Mouse (Mus musculus) lung, embryonic 16.5 days (tissue): ENCODE results near the gene Susd1. TPM values are rescaled to one million over a fixed set of nuclear protein-coding genes. Genes with fewer than 3 reads are reported as not detected.

Source experiments
- ATAC-seq: fragments of 200-750 bp; cut with Nextera tagmentation; 2 replicates; pipeline ENCODE4 v1.8.0; 2017; ENCODE audit warnings: low read depth, mild to moderate bottlenecking, moderate library complexity
- H3K27ac ChIP-seq: fragments of 300-500 bp; sonication (generic); 2 replicates; pipeline ENCODE4 v1.5.1; 2014; ENCODE audit warnings: mild to moderate bottlenecking, control low read depth, low read length
- H3K27me3 ChIP-seq: fragments of 300-500 bp; sonication (generic); 2 replicates; pipeline ENCODE4 v1.6.1; 2014; ENCODE audit warnings: low read depth, low read length, mixed read lengths; ENCODE audit not compliant: control insufficient read depth, insufficient read depth
- H3K36me3 ChIP-seq: fragments of 300-500 bp; sonication (generic); 2 replicates; pipeline ENCODE4 v1.6.1; 2014; ENCODE audit warnings: low read length; ENCODE audit not compliant: control insufficient read depth, insufficient read depth
- H3K4me1 ChIP-seq: fragments of 300-500 bp; sonication (generic); replicated peaks from 2 replicates; pipeline ENCODE4 v1.6.1; 2014; ENCODE audit warnings: low read length, mixed read lengths; ENCODE audit not compliant: control insufficient read depth, insufficient read depth
- H3K4me2 ChIP-seq: fragments of 300-500 bp; sonication (generic); 2 replicates; pipeline ENCODE4 v1.6.1; 2014; ENCODE audit warnings: low read depth, low read length, control low read depth
- H3K4me3 ChIP-seq: fragments of 300-500 bp; sonication (generic); 2 replicates; pipeline ENCODE4 v1.5.1; 2014; ENCODE audit warnings: mild to moderate bottlenecking, low read length, control low read depth
- H3K9ac ChIP-seq: fragments of 300-500 bp; sonication (generic); 2 replicates; pipeline ENCODE4 v1.6.1; 2014; ENCODE audit warnings: low read length, control low read depth
- H3K9me3 ChIP-seq: fragments of 300-500 bp; sonication (generic); 2 replicates; pipeline ENCODE4 v1.6.1; 2016; ENCODE audit warnings: low read length; ENCODE audit not compliant: control insufficient read depth
- WGBS: fragments of 180-500 bp; shearing (Covaris S2); extraction: QIAGEN DNeasy Blood & Tissue Kit; methylation state at CpG from one replicate; pipeline ENCODE4 v1.1.7; 2014; 5-methylcytosine and 5-hydroxymethylcytosine counted together
- polyA plus RNA-seq: library from polyadenylated mRNA; unstranded; fragments of >200 nt; fragmentation: Nextera tagmentation; extraction: Ambion mirVana; gene quantifications from 2 replicates; pipeline ENCODE4 v1.2.1, GENCODE M21; 2015

The Susd1 gene
- polyA plus RNA-seq, 1 experiment from 2014 or later: 8.6 TPM

DNA sequence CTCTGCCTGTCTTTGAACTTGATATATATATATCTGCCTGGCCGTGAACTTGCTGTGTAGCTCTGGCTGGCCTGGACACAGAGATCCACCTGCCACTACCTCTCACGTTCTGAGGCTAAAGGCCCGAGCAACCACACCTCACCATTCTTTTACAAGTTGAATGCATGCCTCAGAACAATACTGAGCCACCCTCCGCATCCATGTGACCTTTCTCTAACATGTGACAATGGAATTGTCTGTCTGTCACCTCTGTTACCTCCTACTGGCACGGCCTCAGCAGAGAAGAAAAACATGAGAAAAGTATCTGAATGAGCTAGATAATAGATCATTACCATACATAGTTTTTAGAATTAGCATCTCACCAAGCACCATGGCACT lies 17.1 kb downstream of the Susd1 start:
- WGBS: 52% methylated on average over 5 of the region's 5 CpGs
- H3K9me3 ChIP-seq: no peaks in the 10 kb centered on the region
- no peak for ATAC-seq
- no peaks in the 10 kb centered on the region for H3K36me3 ChIP-seq
- H3K4me2 ChIP-seq: no peak overlapping the region
- H3K4me1 ChIP-seq: peaks cover 24% of the 10 kb centered on the region
- H3K9ac ChIP-seq: no peak overlapping the region
- no peaks in the 10 kb centered on the region for H3K27me3 ChIP-seq
- no peak overlapping the region for H3K4me3 ChIP-seq
- peak overlapping the region; percentile 91 for H3K27ac ChIP-seq

DNA sequence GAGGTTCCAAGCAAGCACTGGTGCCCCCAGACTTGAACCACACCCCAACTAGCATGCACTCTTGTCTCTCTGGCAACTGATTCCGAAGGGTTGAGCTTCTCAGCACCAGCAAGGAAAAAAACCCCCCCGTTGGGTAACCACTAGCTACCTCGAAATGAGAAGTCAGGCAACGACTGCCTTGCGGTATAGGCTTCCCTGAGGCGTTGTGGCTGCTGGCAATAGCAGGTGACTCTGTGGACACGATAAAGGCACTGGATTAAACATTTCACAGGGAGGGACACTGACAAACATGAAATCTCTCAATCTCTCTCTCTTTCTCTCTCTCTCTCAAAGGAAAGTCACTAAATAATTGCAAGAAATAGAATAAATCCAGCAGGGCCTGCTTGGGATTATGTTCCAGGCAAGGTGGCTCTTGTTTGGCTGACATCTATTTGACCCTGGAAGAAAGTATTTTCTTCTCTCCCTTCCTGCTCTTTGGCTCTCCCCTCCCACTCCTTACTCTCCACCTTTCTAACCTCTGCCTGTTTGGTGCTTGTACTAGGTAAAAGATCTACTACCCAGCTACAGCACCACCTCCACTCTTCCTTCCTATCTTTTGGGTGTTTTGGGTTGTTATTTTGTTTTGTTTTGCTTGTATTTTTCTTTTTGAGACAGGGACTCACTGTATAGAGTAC lies 17.6 kb downstream of the Susd1 start:
- H3K4me1 ChIP-seq: peaks cover 24% of the 10 kb centered on the region
- no peaks in the 10 kb centered on the region for H3K9me3 ChIP-seq
- no peaks in the 10 kb centered on the region for H3K27me3 ChIP-seq
- H3K27ac ChIP-seq: peak overlapping the region; percentile 91
- no peak overlapping the region for H3K9ac ChIP-seq
- H3K4me3 ChIP-seq: no peak overlapping the region
- no peak for ATAC-seq
- H3K4me2 ChIP-seq: no peak overlapping the region
- 72% methylated on average over 7 of the region's 7 CpGs for WGBS
- H3K36me3 ChIP-seq: no peaks in the 10 kb centered on the region

DNA sequence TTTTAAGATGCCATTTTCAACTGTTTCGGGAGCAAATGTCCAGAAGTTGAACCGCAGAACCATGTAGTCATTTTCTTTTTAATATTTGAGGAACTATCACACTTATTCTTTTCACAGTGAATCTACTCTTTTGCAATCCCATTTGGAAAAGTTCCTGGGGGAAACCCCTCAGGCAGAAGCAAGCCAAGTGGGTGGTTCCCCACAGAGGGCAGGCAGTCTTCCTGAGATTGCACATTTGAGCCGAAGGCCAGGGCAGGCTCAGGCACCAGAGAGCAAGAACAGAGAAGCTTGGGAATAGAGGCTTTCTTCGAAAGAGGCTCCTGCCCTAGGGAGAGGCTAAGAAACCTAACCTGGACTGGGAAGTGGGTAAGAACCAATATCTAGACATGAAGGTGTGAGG lies 19.2 kb downstream of the Susd1 start:
- peaks cover 24% of the 10 kb centered on the region for H3K4me1 ChIP-seq
- no peaks in the 10 kb centered on the region for H3K36me3 ChIP-seq
- WGBS: 62% methylated on average over 4 of the region's 4 CpGs
- no peak overlapping the region for H3K4me3 ChIP-seq
- H3K4me2 ChIP-seq: no peak overlapping the region
- no peak overlapping the region for H3K9ac ChIP-seq
- no peak overlapping the region for H3K27ac ChIP-seq
- ATAC-seq: peak; percentile 61; the same call in 1 of the 2 replicates
- no peaks in the 10 kb centered on the region for H3K9me3 ChIP-seq
- no peaks in the 10 kb centered on the region for H3K27me3 ChIP-seq

DNA sequence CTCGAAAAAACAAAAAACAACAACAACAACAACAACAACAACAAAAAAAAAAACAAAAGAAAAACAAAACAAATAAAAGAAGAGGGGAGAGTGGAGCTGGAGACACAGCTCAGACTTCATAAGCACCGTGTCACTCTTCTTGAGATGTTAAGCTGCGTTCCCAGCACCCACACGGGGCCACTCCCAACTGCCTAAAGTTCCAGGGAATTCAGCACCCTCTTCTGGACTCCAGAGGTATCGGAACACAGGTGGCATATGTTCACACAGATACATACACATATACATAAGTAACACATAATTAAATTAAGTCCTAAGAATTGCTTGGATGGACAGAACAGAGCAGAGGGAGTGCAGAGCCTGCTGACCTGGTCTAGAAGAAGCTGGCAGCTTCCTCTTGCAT lies 25.0 kb downstream of the Susd1 start:
- WGBS: 83% methylated on average over 5 of the region's 5 CpGs
- ATAC-seq: no peak
- H3K27me3 ChIP-seq: no peaks in the 10 kb centered on the region
- no peaks in the 10 kb centered on the region for H3K4me1 ChIP-seq
- H3K9ac ChIP-seq: no peak overlapping the region
- H3K36me3 ChIP-seq: no peaks in the 10 kb centered on the region
- H3K9me3 ChIP-seq: no peaks in the 10 kb centered on the region; the same call in 1 of the 2 replicates
- no peak overlapping the region for H3K4me2 ChIP-seq
- H3K27ac ChIP-seq: no peak overlapping the region
- no peak overlapping the region for H3K4me3 ChIP-seq

DNA sequence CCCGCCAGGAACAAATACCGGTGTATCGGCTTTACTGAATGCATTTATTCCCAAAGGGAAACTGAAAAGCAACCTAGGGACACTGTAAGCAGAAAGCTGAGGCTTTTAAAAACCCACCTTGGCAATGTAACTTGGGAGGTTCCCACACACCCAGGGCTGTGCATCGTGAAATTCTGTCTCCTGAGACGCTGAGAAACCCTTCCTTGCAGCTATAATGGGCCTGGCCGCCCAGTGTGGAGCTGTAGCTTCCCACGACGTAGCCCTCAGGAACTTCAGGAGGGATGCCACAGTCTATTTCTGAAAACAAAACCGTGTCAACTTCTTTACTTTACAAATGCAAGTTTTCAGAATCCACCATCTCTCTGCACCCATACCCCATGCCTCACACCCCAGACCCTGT lies 27.3 kb downstream of the Susd1 start:
- H3K36me3 ChIP-seq: no peaks in the 10 kb centered on the region
- ATAC-seq: no peak
- 82% methylated on average over 9 of the region's 9 CpGs for WGBS
- H3K4me2 ChIP-seq: no peak overlapping the region
- no peaks in the 10 kb centered on the region for H3K27me3 ChIP-seq
- H3K9ac ChIP-seq: no peak overlapping the region
- H3K4me3 ChIP-seq: no peak overlapping the region
- H3K4me1 ChIP-seq: no peaks in the 10 kb centered on the region
- H3K27ac ChIP-seq: no peak overlapping the region
- no peaks in the 10 kb centered on the region; the same call in 1 of the 2 replicates for H3K9me3 ChIP-seq

DNA sequence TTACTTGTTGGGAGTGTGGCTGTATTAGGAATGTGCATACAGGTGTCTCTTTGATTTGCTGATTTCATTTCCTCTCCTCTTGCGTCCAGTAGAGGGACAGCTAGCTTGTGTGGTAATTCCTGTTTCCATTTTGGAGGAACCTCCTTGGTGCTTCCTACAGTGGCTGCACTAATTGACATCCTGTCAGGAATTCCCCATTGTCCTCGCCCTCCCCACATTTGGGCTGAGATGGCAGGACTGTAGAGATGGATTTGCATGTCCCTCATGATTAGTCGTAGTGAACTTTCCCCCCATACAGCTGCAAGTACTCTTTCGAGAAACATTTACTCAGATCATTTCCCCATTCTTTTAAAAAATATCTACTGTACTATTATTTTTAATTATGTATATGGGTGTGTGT lies 30.7 kb downstream of the Susd1 start:
- Histone ChIP-seq H3K36me3 (no peaks in the 10 kb centered on the region), H3K27me3 (no peaks in the 10 kb centered on the region), H3K9ac (no peak overlapping the region), H3K4me2 (no peak overlapping the region), H3K4me3 (no peak overlapping the region), H3K4me1 (peaks cover 7% of the 10 kb centered on the region; the same call in 1 of the 2 replicates), H3K27ac (no peak overlapping the region), H3K9me3 (no peaks in the 10 kb centered on the region; the same call in 1 of the 2 replicates)
- no peak for ATAC-seq
- WGBS: 73% methylated on average over 4 of the region's 4 CpGs

DNA sequence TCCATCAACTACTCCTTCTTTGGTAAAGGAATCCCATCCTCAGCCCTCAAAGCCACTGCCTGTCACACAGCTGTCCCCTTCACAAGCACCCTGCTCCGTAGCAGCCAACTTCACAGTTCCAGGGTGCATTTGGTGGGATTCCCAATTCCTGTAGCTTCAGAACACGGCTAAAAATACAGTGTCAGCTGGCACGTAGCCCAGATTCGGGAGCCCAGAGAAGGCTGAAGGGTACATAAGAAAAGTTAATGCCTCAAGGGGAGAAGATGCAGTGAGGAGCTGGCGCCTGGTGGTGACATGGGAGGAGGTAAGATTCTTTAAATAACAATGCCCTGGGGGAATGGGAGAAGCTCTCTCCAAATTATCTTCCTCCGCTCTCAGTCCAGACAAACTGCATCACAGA lies 34.1 kb downstream of the Susd1 start:
- WGBS: 35% methylated on average over 6 of the region's 6 CpGs
- peak; percentile 75 for ATAC-seq
- Histone ChIP-seq H3K9ac (no peak overlapping the region), H3K27me3 (no peaks in the 10 kb centered on the region), H3K4me1 (peaks cover 7% of the 10 kb centered on the region; the same call in 1 of the 2 replicates), H3K4me3 (no peak overlapping the region), H3K4me2 (peak overlapping the region; percentile 36), H3K9me3 (no peaks in the 10 kb centered on the region; the same call in 1 of the 2 replicates), H3K36me3 (no peaks in the 10 kb centered on the region), H3K27ac (no peak overlapping the region)

DNA sequence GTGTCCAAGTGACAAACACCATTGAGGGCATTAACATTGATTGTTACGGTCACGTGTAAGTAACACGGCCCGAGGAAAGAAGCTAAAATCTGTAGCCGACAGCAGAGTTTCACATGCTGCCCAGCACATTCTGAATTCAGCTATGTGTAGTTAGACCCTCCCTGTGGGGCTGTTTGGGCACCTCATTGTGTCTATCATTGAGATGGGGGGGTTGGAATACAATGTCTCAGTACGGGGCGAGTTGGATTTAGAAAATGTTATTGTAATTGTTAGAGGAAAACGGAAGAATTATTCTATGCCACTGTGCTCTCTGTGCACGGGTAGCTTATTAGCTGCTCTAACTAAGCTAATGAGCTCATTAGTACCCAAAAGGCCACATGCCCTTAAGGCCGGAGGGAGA lies 37.5 kb downstream of the Susd1 start:
- Histone ChIP-seq H3K27me3 (no peaks in the 10 kb centered on the region), H3K4me2 (no peak overlapping the region), H3K9me3 (no peaks in the 10 kb centered on the region), H3K27ac (no peak overlapping the region), H3K9ac (no peak overlapping the region), H3K36me3 (no peaks in the 10 kb centered on the region), H3K4me1 (peaks cover 7% of the 10 kb centered on the region; the same call in 1 of the 2 replicates), H3K4me3 (no peak overlapping the region)
- 92% methylated on average over 10 of the region's 10 CpGs for WGBS
- no peak for ATAC-seq

DNA sequence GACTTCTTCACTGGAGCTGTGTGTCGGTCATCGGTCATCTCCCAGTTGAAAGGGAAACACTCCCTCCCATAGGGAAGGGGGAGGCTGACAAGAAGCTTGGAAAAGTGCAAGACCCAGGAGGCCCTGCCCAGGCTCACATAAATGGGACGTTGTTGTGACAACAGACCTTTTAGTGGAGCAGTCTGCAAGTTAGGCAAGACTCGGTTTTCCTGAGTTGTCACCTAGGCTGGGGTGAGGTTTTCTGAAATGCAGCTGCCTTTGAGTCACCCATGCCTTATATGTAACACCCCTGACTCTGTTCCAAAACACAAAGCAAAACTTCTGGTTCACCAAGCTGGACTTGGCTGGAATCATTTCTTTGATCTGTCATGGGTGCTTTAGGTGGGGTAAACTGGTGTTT lies 39.1 kb downstream of the Susd1 start:
- H3K4me3 ChIP-seq: no peak overlapping the region
- H3K36me3 ChIP-seq: no peaks in the 10 kb centered on the region
- peak; percentile 61 for ATAC-seq
- H3K9me3 ChIP-seq: no peaks in the 10 kb centered on the region
- no peak overlapping the region for H3K9ac ChIP-seq
- no peaks in the 10 kb centered on the region for H3K27me3 ChIP-seq
- peaks cover 3% of the 10 kb centered on the region; the same call in 1 of the 2 replicates for H3K4me1 ChIP-seq
- no peak overlapping the region for H3K4me2 ChIP-seq
- 46% methylated on average over 4 of the region's 4 CpGs for WGBS
- H3K27ac ChIP-seq: no peak overlapping the region
